Mouse (Mus musculus) ovary, postnatal 10 days (tissue): ENCODE data around the gene Frat1.
A peak's percentile ranks its signal among the peaks of the same experiment; 100 is the strongest.
"Not testable (repeated sequence)": the region's sequence is repeated elsewhere in the genome, so short reads cannot be mapped to it uniquely, and the experiment has no call there.

ENCODE experiments used
- DNase-seq: peaks from one replicate; pipeline ENCODE4 v3.0.0; 2022; ENCODE audit warnings: low spot score

The Frat1 gene

GRCm38 (mm10) chr19:41842706-41843105 lies 12.9 kb downstream of the Frat1 start:
- DNase-seq, result no peak

- no peak for DNase-seq
Measured at GRCm38 (mm10) chr19:41844345-41844744, 14.6 kb downstream of the Frat1 start.

GRCm38 (mm10) chr19:41846366-41847090 lies 16.8 kb downstream of the Frat1 start:
- no peak for DNase-seq

GRCm38 (mm10) chr19:41847091-41847581 lies 17.4 kb downstream of the Frat1 start:
- DNase-seq, result no peak

- not testable (repeated sequence) for DNase-seq
Measured at GRCm38 (mm10) chr19:41847614-41847991, 17.8 kb downstream of the Frat1 start.

- DNase-seq, result peak; percentile 77
Measured at GRCm38 (mm10) chr19:41847992-41848851, 18.5 kb downstream of the Frat1 start, which contains the start of gene Frat2. TSS of gene Frat2 (minus strand) at chr19:41848132.

- DNase-seq, result no peak
Measured at GRCm38 (mm10) chr19:41850021-41850718, 20.4 kb downstream of the Frat1 start.

GRCm38 (mm10) chr19:41850719-41851543 lies 21.2 kb downstream of the Frat1 start:
- no peak for DNase-seq

GRCm38 (mm10) chr19:41852423-41852822 lies 22.7 kb downstream of the Frat1 start:
- no peak for DNase-seq

GRCm38 (mm10) chr19:41857086-41857762 lies 27.5 kb downstream of the Frat1 start:
- DNase-seq, result no peak

- no peak for DNase-seq
Measured at GRCm38 (mm10) chr19:41857816-41858310, 28.1 kb downstream of the Frat1 start.

GRCm38 (mm10) chr19:41866707-41867106 lies 36.9 kb downstream of the Frat1 start:
- DNase-seq, result no peak

- no peak for DNase-seq
Measured at GRCm38 (mm10) chr19:41869296-41869695, 39.5 kb downstream of the Frat1 start.

GRCm38 (mm10) chr19:41869946-41870345 lies 40.2 kb downstream of the Frat1 start:
- DNase-seq, result not testable (repeated sequence)

GRCm38 (mm10) chr19:41872285-41872684 lies 42.5 kb downstream of the Frat1 start:
- no peak for DNase-seq

- DNase-seq, result no peak
Measured at GRCm38 (mm10) chr19:41874356-41874755, 44.6 kb downstream of the Frat1 start.

GRCm38 (mm10) chr19:41881842-41882241 lies 52.1 kb downstream of the Frat1 start:
- DNase-seq, result no peak
